Mouse (Mus musculus) olfactory bulb, adult 2 months (tissue): ENCODE data around the gene Mgat1.

Experiments
- CTCF ChIP-seq: fragments of 200-500 bp; IDR thresholded peaks from 2 replicates; pipeline ENCODE4 v1.5.1; 2012; ENCODE audit warnings: low read depth, mild to moderate bottlenecking, low read length, moderate library complexity; ENCODE audit not compliant: insufficient read depth
- POLR2A ChIP-seq: fragments of 200-500 bp; IDR thresholded peaks from 2 replicates; pipeline ENCODE4 v1.6.1; 2012; ENCODE audit warnings: mild to moderate bottlenecking, low read depth, low read length, moderate library complexity; ENCODE audit not compliant: insufficient read depth

- TF ChIP-seq CTCF (no peak), POLR2A (no peak)
Observed at GRCm38 (mm10) chr11:49271334-49271733, 27.3 kb downstream of the Mgat1 start.
